Comparison of ENCODE assay signal across 8 mouse cellular contexts in the genomic region with DNA sequence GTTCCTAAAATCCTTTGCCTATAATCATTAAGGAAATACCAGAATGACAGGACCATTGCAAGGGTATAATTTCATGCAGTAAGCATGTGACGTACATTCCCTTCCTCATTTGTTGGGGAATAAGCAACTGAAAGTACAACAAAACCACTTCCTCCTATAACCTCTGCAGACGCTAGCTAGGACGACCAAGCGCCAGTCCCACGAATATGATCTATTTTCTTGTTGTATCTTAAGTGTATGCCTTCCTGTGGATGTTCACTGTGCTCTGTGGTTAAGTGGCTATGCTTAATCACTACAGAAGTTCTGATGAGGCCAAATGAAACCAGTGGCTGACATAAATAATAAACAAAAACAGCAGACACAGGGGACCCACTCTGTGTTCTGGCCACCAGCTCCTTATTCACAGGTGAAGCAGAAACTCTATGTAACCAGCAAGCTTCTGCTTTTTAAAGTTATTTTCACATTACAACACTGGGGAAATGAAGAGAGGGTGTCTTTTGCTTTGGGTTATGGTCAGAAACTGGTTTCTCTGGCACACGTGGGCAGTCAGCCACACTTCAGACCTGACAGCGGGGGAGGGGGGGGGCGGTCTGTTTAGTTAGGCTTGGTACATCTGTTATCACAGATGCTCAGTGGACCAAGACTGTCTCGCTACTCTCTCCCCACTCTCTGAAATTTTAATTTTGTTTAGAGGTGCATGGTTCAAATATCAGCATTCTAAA.
DNase-seq lines count a peak whose midpoint lies in the region; ATAC-seq and TF ChIP-seq lines count a peak whose summit lies in the region.
"Had no signal": no experiment of that assay in that cellular context is flagged by ENCODE, and none has a peak within 500 bp of the region (broad histone marks: within the 10 kb centered on the region; RNA-seq: fewer than 3 reads in every experiment).

No protein-coding gene starts in this region.

- H3K4me3 ChIP-seq in left cerebral cortex, adult 2 months, result no peak overlapping the region
- H3K4me3 ChIP-seq in spleen, adult 2 months (ENCODE audit: extremely low read depth, insufficient read depth, insufficient read length), result no peak overlapping the region; the same call in 1 of the 2 replicates
- H3K4me3 ChIP-seq: limb, embryonic 13.5 days had no signal

- H3K27ac ChIP-seq in left cerebral cortex, adult 2 months, result peak overlapping the region; percentile 20
- peak overlapping the region; percentile 83 for H3K27ac ChIP-seq in spleen, adult 2 months (ENCODE audit: insufficient read depth, low read length)
- H3K27ac ChIP-seq: limb, embryonic 13.5 days had no signal

- 12% methylated on average over 9 of the region's 9 CpGs for WGBS in spleen, adult 2 months

- DNase-seq in left cerebral cortex, adult 2 months (ENCODE audit: extremely low spot score in 1 of 2, low spot score in 2 of 2), result no peak
- no peak for DNase-seq in left cerebral cortex, postnatal 36 days (ENCODE audit: low spot score in 2 of 2)
- peak; percentile 61 for DNase-seq in T-cell, adult 2 months (ENCODE audit: low spot score)
- DNase-seq in spleen, adult 2 months (ENCODE audit: low read depth in 1 of 2, low spot score in 2 of 2), result peak; percentile 42 to 64
- no peak for DNase-seq in embryo, embryonic 11 days
- no peak for DNase-seq in right cerebral cortex, postnatal 14 days

- no peaks in the 10 kb centered on the region for H3K27me3 ChIP-seq in spleen, adult 2 months (ENCODE audit: control insufficient read depth, insufficient read depth, low read length)
- H3K27me3 ChIP-seq: limb, embryonic 13.5 days had no signal

- TF ChIP-seq CTCF in left cerebral cortex, adult 2 months (IDR thresholded peaks at IDR 0.05), result no peak
- no peak for TF ChIP-seq CTCF in spleen, adult 2 months (IDR thresholded peaks at IDR 0.05; ENCODE audit: extremely low read depth, insufficient read depth, insufficient read length, insufficient replicate concordance)

- no peaks in the 10 kb centered on the region for H3K4me1 ChIP-seq in spleen, adult 2 months (ENCODE audit: control insufficient read depth, insufficient read depth, insufficient read length)
- H3K4me1 ChIP-seq: limb, embryonic 13.5 days had no signal

- peak; percentile 98 for ATAC-seq in hematopoietic stem cell, adult 5-6 weeks (replicated peaks in 1 of 2; ENCODE audit: insufficient read depth in 1 of 2, low FRiP score in 2 of 2, low TSS enrichment in 1 of 2, low read depth in 1 of 2, poor library complexity in 2 of 2, severe bottlenecking in 2 of 2)

- peaks cover 3% of the 10 kb centered on the region; the same call in 1 of the 2 replicates for H3K36me3 ChIP-seq in spleen, adult 2 months (ENCODE audit: control insufficient read depth, insufficient read depth, low read length)

- intact Hi-C loops in left cerebral cortex, adult 2 months (cut with DNase I), result no loop called here
- intact Hi-C loops in left cerebral cortex, postnatal 36 days (cut with DNase I), result no loop called here

- TF ChIP-seq POLR2A in spleen, adult 2 months (IDR thresholded peaks at IDR 0.05; ENCODE audit: low read depth, low read length), result no peak

Comparison
In these comparisons a context has a peak if more than half of its experiments do, and no peak if none do; other contexts are left out.
1. DNase-seq: peak in T-cell, adult 2 months (single experiment) and spleen, adult 2 months (2 of 2); none in left cerebral cortex, adult 2 months (0 of 2), left cerebral cortex, postnatal 36 days (0 of 2), embryo, embryonic 11 days (single experiment) and right cerebral cortex, postnatal 14 days (single experiment).